Mouse (Mus musculus): ENCODE data around the gene Olfr237-ps1.
"Not testable (repeated sequence)": the region's sequence is repeated elsewhere in the genome, so short reads cannot be mapped to it uniquely, and the experiment has no call there.

Gene Olfr237-ps1

GRCm38 (mm10) chr6:43146267-43146666, at the start of gene Olfr237-ps1:
Olfr237-ps1 (plus strand) TSS chr6:43146567.
- not testable (repeated sequence) for DNase-seq (ENCODE audit: low read depth, low spot score)

GRCm38 (mm10) chr6:43106069-43106468, 40.3 kb upstream of the Olfr237-ps1 start, which contains the start of gene Olfr441:
Olfr441 (plus strand) TSS chr6:43106369.
- not testable (repeated sequence) for DNase-seq (ENCODE audit: low read depth, low spot score)

GRCm38 (mm10) chr6:43159502-43159901, 13.1 kb downstream of the Olfr237-ps1 start:
- no peak for DNase-seq (ENCODE audit: low read depth, low spot score)

GRCm38 (mm10) chr6:43162982-43163381, 16.6 kb downstream of the Olfr237-ps1 start, which contains the start of gene Olfr437:
Olfr437 (plus strand) TSS chr6:43163282.
- no peak for DNase-seq (ENCODE audit: low read depth, low spot score)

GRCm38 (mm10) chr6:43167246-43167645, 20.9 kb downstream of the Olfr237-ps1 start:
- no peak for DNase-seq (ENCODE audit: low read depth, low spot score)

- no peak for DNase-seq (ENCODE audit: low read depth, low spot score)
Observed at GRCm38 (mm10) chr6:43171840-43172239, 25.5 kb downstream of the Olfr237-ps1 start, which contains the start of gene Olfr13. Olfr13 (plus strand) TSS chr6:43172140.

- no peak for DNase-seq (ENCODE audit: low read depth, low spot score)
Observed at GRCm38 (mm10) chr6:43178129-43178528, 31.8 kb downstream of the Olfr237-ps1 start.

GRCm38 (mm10) chr6:43178584-43179501, 32.5 kb downstream of the Olfr237-ps1 start:
- DNase-seq (ENCODE audit: low read depth, low spot score) = no peak

GRCm38 (mm10) chr6:43190986-43191385, 44.6 kb downstream of the Olfr237-ps1 start:
- DNase-seq (ENCODE audit: low read depth, low spot score) = no peak

GRCm38 (mm10) chr6:43196781-43197180, 50.4 kb downstream of the Olfr237-ps1 start, which contains the start of gene Olfr435:
Olfr435 (plus strand) TSS chr6:43197146.
- no peak for DNase-seq (ENCODE audit: low read depth, low spot score)

- no peak for DNase-seq (ENCODE audit: low read depth, low spot score)
Observed at GRCm38 (mm10) chr6:43198094-43198493, 51.7 kb downstream of the Olfr237-ps1 start.

- no peak for DNase-seq (ENCODE audit: low read depth, low spot score)
Observed at GRCm38 (mm10) chr6:43202786-43203185, 56.4 kb downstream of the Olfr237-ps1 start.

- no peak for DNase-seq (ENCODE audit: low read depth, low spot score)
Observed at GRCm38 (mm10) chr6:43205355-43205754, 59.0 kb downstream of the Olfr237-ps1 start.

All from embryo, embryonic 11.5 days (tissue).